Mouse (Mus musculus) erythroblast, embryonic 14.5 days (primary cell): ENCODE measurements at regions not wholly inside any gene's neighbourhood (a gene's known extent, or its start where the extent isn't known, plus 50 kb on each side); places are given as distances from the start of the nearest gene placed in this dataset.

ENCODE experiments used
- H3K27me3 ChIP-seq: 2 replicates; pipeline ENCODE4 v1.6.1; 2012; ENCODE audit warnings: inconsistent platforms; ENCODE audit not compliant: control insufficient read depth
- H3K36me3 ChIP-seq: 2 replicates; pipeline ENCODE4 v1.6.1; 2012; ENCODE audit warnings: mild to moderate bottlenecking, inconsistent platforms; ENCODE audit not compliant: control insufficient read depth
- H3K4me1 ChIP-seq: 2 replicates; pipeline ENCODE4 v1.6.1; 2012; ENCODE audit warnings: inconsistent platforms; ENCODE audit not compliant: control insufficient read depth
- H3K4me3 ChIP-seq: replicated peaks from 2 replicates; pipeline ENCODE3; 2012; ENCODE audit warnings: moderate library complexity, mild to moderate bottlenecking, inconsistent platforms
- H3K9me3 ChIP-seq: 2 replicates; pipeline ENCODE4 v1.6.1; 2012; ENCODE audit warnings: low read length, inconsistent platforms, mixed read lengths; ENCODE audit not compliant: control insufficient read depth
- GATA1 ChIP-seq: IDR thresholded peaks from 2 replicates; pipeline ENCODE4 v1.6.1; 2012; ENCODE audit warnings: low read length, inconsistent platforms, mixed read lengths
- TAL1 ChIP-seq: IDR thresholded peaks from 3 replicates; pipeline ENCODE4 v1.6.1; 2012; ENCODE audit warnings: low read length, inconsistent platforms, mixed read lengths

DNA sequence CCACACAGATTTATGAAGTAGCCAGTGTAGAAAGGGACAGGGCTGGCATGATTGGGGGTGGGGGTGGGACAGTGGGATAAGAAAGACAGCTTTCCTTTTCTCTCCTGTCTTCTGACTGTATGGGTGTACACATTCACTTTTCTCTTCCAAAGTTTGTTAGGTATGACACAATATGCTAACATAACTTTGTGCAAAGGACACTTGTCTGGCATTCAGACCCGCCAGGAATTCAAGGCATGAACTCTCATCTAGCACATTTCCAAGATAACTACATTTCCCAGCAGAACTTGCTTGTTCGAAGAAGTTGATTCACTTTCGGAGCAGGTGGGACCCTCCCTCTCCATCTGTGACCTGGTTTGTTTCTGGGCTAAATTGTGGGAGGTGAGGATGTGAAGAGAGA, 289.7 kb downstream of the Hlx start:
- no peaks in the 10 kb centered on the region for H3K36me3 ChIP-seq
- H3K4me1 ChIP-seq = no peaks in the 10 kb centered on the region
- TF ChIP-seq TAL1 (no peak), GATA1 (no peak)
- H3K9me3 ChIP-seq = no peaks in the 10 kb centered on the region
- H3K27me3 ChIP-seq = no peaks in the 10 kb centered on the region
- H3K4me3 ChIP-seq = no peak overlapping the region

- H3K36me3 ChIP-seq = no peaks in the 10 kb centered on the region
- H3K4me1 ChIP-seq = no peaks in the 10 kb centered on the region
- H3K4me3 ChIP-seq = no peak overlapping the region
- TF ChIP-seq TAL1 (no peak), GATA1 (no peak)
- H3K27me3 ChIP-seq = no peaks in the 10 kb centered on the region
- no peaks in the 10 kb centered on the region for H3K9me3 ChIP-seq
Observed at GRCm38 (mm10) chr1:184441005-184441557, 291.3 kb downstream of the Hlx start.

- TF ChIP-seq GATA1 (no peak), TAL1 (no peak)
- Histone ChIP-seq H3K4me3 (no peak overlapping the region), H3K4me1 (no peaks in the 10 kb centered on the region), H3K27me3 (no peaks in the 10 kb centered on the region), H3K36me3 (no peaks in the 10 kb centered on the region), H3K9me3 (no peaks in the 10 kb centered on the region)
Observed at GRCm38 (mm10) chr1:184439506-184439905, 292.9 kb downstream of the Hlx start.

DNA sequence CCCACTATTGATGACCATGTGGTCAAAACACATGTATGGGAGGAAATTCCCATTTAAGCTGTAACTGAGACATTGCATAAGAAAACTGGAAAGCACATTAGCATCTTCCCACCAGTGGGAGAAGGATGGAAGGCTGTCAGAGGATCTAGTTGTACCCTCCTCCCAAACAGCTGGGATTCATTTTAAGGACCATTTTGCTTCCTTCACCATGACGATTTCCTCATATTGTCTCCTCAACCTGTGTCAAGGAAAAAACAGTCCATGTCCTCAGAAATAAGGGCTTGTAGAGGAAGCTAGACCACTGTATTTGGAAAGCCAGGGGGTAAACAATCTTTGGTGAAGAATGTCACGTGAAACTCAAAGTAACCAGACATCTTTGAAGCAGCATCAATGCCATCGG, 296.0 kb downstream of the Hlx start:
- Histone ChIP-seq H3K4me3 (no peak overlapping the region), H3K27me3 (no peaks in the 10 kb centered on the region), H3K9me3 (no peaks in the 10 kb centered on the region), H3K36me3 (no peaks in the 10 kb centered on the region), H3K4me1 (no peaks in the 10 kb centered on the region)
- TF ChIP-seq GATA1 (no peak), TAL1 (no peak)

DNA sequence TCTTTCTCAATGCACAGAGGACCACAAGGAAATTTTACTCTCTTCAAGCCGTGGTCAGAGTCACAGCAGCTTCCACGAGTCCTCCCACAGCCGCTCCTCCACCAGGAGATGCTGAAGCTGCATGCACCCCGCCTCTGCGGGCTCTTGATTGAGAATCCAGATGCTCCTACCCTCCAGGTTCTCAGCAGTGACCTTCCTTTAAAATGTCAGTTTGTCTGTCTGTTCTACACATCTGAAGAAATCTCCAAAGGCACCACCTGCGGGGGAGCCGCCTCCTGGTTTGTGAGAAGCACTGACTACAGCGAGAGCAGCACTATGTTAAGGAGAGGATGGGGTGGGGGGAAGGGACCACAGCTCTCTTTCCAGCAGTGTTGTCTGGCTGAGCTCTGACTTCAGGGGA, 303.8 kb downstream of the Hlx start:
- Histone ChIP-seq H3K27me3 (no peaks in the 10 kb centered on the region), H3K4me1 (no peaks in the 10 kb centered on the region), H3K4me3 (no peak overlapping the region), H3K9me3 (no peaks in the 10 kb centered on the region), H3K36me3 (no peaks in the 10 kb centered on the region)
- TF ChIP-seq TAL1 = no peak
- no peak for TF ChIP-seq GATA1

DNA sequence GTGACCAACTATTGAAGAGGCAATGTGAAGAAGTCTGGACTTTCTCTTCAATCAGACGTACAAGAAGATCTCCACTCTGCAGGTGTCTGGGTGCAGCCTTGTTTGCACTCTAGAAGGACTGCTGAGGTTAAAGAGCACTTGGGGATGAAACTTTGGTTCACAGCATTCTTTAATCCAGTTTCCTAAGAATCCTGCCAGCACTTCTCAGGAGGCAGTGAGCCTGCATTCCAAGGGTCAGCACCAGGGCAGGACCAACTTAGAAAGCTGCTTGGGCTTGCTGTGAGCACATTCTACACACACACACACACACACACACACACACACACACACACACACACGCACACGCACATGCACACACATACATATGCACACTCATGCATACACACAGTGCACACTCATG, 304.4 kb downstream of the Hlx start:
- no peaks in the 10 kb centered on the region for H3K4me1 ChIP-seq
- TF ChIP-seq GATA1 (no peak), TAL1 (no peak)
- H3K27me3 ChIP-seq = no peaks in the 10 kb centered on the region
- H3K9me3 ChIP-seq = no peaks in the 10 kb centered on the region
- no peaks in the 10 kb centered on the region for H3K36me3 ChIP-seq
- H3K4me3 ChIP-seq = no peak overlapping the region

DNA sequence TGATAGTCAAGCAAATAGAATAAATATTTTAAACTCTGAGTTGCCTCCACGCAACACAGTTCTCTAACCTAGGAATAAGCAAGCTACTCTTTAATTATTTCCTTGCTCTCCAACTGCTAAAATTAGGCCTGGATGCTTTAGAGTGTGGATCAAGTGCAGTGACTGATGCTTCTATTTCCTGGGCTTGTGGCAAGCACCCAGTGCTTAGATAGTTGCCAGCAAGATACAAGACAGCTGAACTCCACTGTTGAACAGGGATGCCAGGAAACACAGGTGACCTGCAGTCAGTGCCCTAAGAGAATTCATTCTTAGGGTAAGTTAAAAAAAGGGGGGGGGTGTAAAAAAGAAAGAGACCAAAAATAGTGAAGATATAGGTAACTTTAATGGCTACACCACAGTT, 306.7 kb downstream of the Hlx start:
- TF ChIP-seq GATA1 (no peak), TAL1 (no peak)
- no peaks in the 10 kb centered on the region for H3K9me3 ChIP-seq

GRCm38 (mm10) chr1:184424035-184424434, 308.4 kb downstream of the Hlx start:
- TF ChIP-seq TAL1 (no peak), GATA1 (no peak)
- Histone ChIP-seq H3K36me3 (no peaks in the 10 kb centered on the region), H3K4me1 (no peaks in the 10 kb centered on the region), H3K27me3 (no peaks in the 10 kb centered on the region), H3K4me3 (no peak overlapping the region), H3K9me3 (no peaks in the 10 kb centered on the region)

More for the DNA sequence above, 306.7 kb downstream of the Hlx start:
- H3K27me3 ChIP-seq = no peaks in the 10 kb centered on the region
- H3K4me3 ChIP-seq = no peak overlapping the region
- H3K4me1 ChIP-seq = no peaks in the 10 kb centered on the region
- H3K36me3 ChIP-seq = no peaks in the 10 kb centered on the region

GRCm38 (mm10) chr1:184412596-184412995, 319.8 kb downstream of the Hlx start:
- H3K4me3 ChIP-seq = no peak overlapping the region
- no peaks in the 10 kb centered on the region for H3K27me3 ChIP-seq
- no peaks in the 10 kb centered on the region for H3K4me1 ChIP-seq
- H3K9me3 ChIP-seq = 0 out of 2 replicates have a peak, but pooled peaks cover 3% of the 10 kb centered on the region
- TF ChIP-seq GATA1 (no peak), TAL1 (no peak)
- no peaks in the 10 kb centered on the region for H3K36me3 ChIP-seq

GRCm38 (mm10) chr1:184411066-184411465, 321.4 kb downstream of the Hlx start:
- TF ChIP-seq TAL1 (no peak), GATA1 (no peak)
- Histone ChIP-seq H3K4me3 (no peak overlapping the region), H3K27me3 (no peaks in the 10 kb centered on the region), H3K9me3 (0 out of 2 replicates have a peak, but pooled peaks cover 3% of the 10 kb centered on the region), H3K36me3 (no peaks in the 10 kb centered on the region), H3K4me1 (no peaks in the 10 kb centered on the region)

DNA sequence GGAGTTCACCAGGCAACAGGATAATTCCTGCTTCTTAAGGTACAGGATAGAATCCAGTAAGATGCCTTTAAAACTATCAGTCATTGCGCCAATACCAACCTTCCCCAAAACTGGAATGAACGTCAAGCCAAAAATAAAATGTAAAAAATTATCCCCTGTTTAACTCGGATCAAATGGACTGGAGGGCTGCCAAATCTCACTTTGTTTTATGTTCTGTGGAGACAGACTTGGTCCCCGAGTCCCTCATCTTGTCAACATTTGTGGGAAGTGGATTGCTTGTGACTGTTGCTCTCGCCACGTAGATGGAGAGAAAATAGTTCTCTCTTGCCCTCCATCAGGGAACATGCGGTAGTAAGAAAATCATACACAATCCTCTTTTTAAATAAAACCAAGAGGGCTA, 322.4 kb downstream of the Hlx start:
- no peaks in the 10 kb centered on the region for H3K27me3 ChIP-seq
- no peak for TF ChIP-seq GATA1
- TF ChIP-seq TAL1 = no peak
- no peaks in the 10 kb centered on the region for H3K4me1 ChIP-seq
- H3K9me3 ChIP-seq = 0 out of 2 replicates have a peak, but pooled peaks cover 3% of the 10 kb centered on the region
- H3K4me3 ChIP-seq = no peak overlapping the region
- no peaks in the 10 kb centered on the region for H3K36me3 ChIP-seq
